Mouse (Mus musculus): ENCODE measurements at regions not wholly inside any gene's neighbourhood (a gene's known extent, or its start where the extent isn't known, plus 50 kb on each side); places are given as distances from the start of the nearest gene placed in this dataset.

GRCm38 (mm10) chr1:42395651-42396260 lies 299.8 kb upstream of the Pou3f3 start:
- TF ChIP-seq CTCF (IDR thresholded peaks at IDR 0.05; ENCODE audit: extremely low read depth, insufficient read length, insufficient replicate concordance, low read depth, low read length) (no peak), POLR2A (IDR thresholded peaks at IDR 0.05; ENCODE audit: low read depth, low read length) (no peak)

Data from small intestine, adult 2 months (tissue).